Mouse (Mus musculus) hindbrain, embryonic 14.5 days (tissue): ENCODE data around the gene Flcn. TPM values are rescaled to one million over a fixed set of nuclear protein-coding genes. Genes with fewer than 3 reads are reported as not detected.

Experiments
- ATAC-seq: fragments of 200-750 bp; cut with Nextera tagmentation; 2 replicates; pipeline ENCODE4 v1.8.0; 2017; ENCODE audit warnings: moderate number of reproducible peaks, mild to moderate bottlenecking, moderate TSS enrichment, moderate library complexity; ENCODE audit not compliant: low FRiP score
- DNase-seq: peaks from one replicate; pipeline ENCODE4 v3.0.0-alpha.2; 2015; ENCODE audit warnings: low spot score
- H3K27ac ChIP-seq: fragments of 300-500 bp; sonication (generic); 2 replicates; pipeline ENCODE4 v1.5.1; 2014; ENCODE audit warnings: mild to moderate bottlenecking, moderate library complexity
- H3K27me3 ChIP-seq: fragments of 300-500 bp; sonication (generic); 2 replicates; pipeline ENCODE4 v1.6.1; 2014; ENCODE audit warnings: mild to moderate bottlenecking, low read length, mixed read lengths; ENCODE audit not compliant: control insufficient read depth, insufficient read depth
- H3K36me3 ChIP-seq: fragments of 300-500 bp; sonication (generic); replicated peaks from 2 replicates; pipeline ENCODE4 v1.6.1; 2014; ENCODE audit not compliant: control insufficient read depth, insufficient read depth
- H3K4me1 ChIP-seq: fragments of 300-500 bp; sonication (generic); replicated peaks from 2 replicates; pipeline ENCODE4 v1.6.1; 2014; ENCODE audit warnings: antibody characterized with exemption, low read length, mixed read lengths; ENCODE audit not compliant: control insufficient read depth, insufficient read depth
- H3K4me2 ChIP-seq: fragments of 300-500 bp; sonication (generic); replicated peaks from 2 replicates; pipeline ENCODE4 v1.6.1; 2014; ENCODE audit warnings: mild to moderate bottlenecking, moderate library complexity
- H3K4me3 ChIP-seq: fragments of 300-500 bp; sonication (generic); replicated peaks from 2 replicates; pipeline ENCODE4 v1.5.1; 2014; ENCODE audit warnings: mild to moderate bottlenecking, low read length
- H3K9ac ChIP-seq: fragments of 300-500 bp; sonication (generic); 2 replicates; pipeline ENCODE4 v1.6.1; 2014
- H3K9me3 ChIP-seq: fragments of 300-500 bp; sonication (generic); 2 replicates; pipeline ENCODE4 v1.6.1; 2016; ENCODE audit warnings: low read length; ENCODE audit not compliant: control insufficient read depth
- WGBS: fragments of 180-500 bp; shearing (Covaris S2); extraction: QIAGEN DNeasy Blood & Tissue Kit; methylation state at CpG from one replicate; pipeline ENCODE4 v1.1.7; 2014; 5-methylcytosine and 5-hydroxymethylcytosine counted together
- polyA plus RNA-seq: library from polyadenylated mRNA; unstranded; fragments of >200 nt; fragmentation: Nextera tagmentation; extraction: Ambion mirVana; gene quantifications from 2 replicates; pipeline ENCODE4 v1.2.1, GENCODE M21; 2014

Flcn gene
- polyA plus RNA-seq, 1 experiment from 2014 or later, result 35.9 TPM

DNA sequence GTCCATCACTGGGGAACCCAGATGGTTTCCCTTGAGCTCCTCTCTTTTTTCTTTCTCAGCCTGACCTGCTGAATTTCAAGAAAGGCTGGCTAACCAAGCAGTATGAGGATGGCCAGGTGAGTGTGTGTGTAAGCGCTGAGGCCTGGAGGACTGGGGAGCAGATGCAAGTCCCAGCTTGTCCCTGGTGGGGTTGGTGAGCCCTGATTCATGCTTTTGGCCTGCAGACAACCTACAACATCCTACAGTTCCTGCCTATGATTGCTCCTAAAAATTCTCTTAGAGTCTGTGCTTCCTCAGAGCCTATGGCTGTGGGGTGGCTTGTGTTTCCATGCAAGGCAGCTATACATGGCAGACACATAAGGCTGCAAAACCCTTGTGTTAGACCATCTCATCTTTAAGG, 66.1 kb downstream of the Flcn start:
- Histone ChIP-seq H3K4me2 (no peak overlapping the region), H3K4me3 (no peak overlapping the region), H3K9me3 (no peaks in the 10 kb centered on the region), H3K27me3 (no peaks in the 10 kb centered on the region), H3K4me1 (no peaks in the 10 kb centered on the region), H3K27ac (no peak overlapping the region), H3K9ac (no peak overlapping the region), H3K36me3 (peaks cover 75% of the 10 kb centered on the region)
- ATAC-seq (no peak), DNase-seq (no peak)
- WGBS, result 100% methylated on average over 1 of the region's 1 CpGs

GRCm38 (mm10) chr11:59743307-59743706, 66.5 kb downstream of the Flcn start:
- Histone ChIP-seq H3K4me1 (no peaks in the 10 kb centered on the region), H3K27me3 (no peaks in the 10 kb centered on the region), H3K27ac (no peak overlapping the region), H3K4me2 (no peak overlapping the region), H3K4me3 (no peak overlapping the region), H3K36me3 (peaks cover 77% of the 10 kb centered on the region), H3K9ac (no peak overlapping the region), H3K9me3 (no peaks in the 10 kb centered on the region)
- 90% methylated on average over 2 of the region's 2 CpGs for WGBS
- no peak for ATAC-seq
- no peak for DNase-seq

- DNase-seq, result no peak
- Histone ChIP-seq H3K4me2 (no peak overlapping the region), H3K36me3 (peaks cover 86% of the 10 kb centered on the region), H3K4me3 (no peak overlapping the region), H3K27me3 (no peaks in the 10 kb centered on the region), H3K4me1 (no peaks in the 10 kb centered on the region), H3K9ac (no peak overlapping the region), H3K9me3 (no peaks in the 10 kb centered on the region), H3K27ac (no peak overlapping the region)
- no peak for ATAC-seq
- WGBS, result 93% methylated on average over 5 of the region's 5 CpGs
These were observed 67.9 kb downstream of the Flcn start for GRCm38 (mm10) chr11:59741915-59742314.

Other genes starting within 250 kb of the Flcn start
- not detected in 2 replicates for gene Olfr222, start 233.8 kb downstream of the Flcn start, polyA plus RNA-seq
- gene Olfr223, start 216.7 kb downstream of the Flcn start, polyA plus RNA-seq, result not detected in 2 replicates
- 68.1 and 71.5 TPM in 2 replicates for gene Mprip, start 148.7 kb downstream of the Flcn start, polyA plus RNA-seq
- gene Pld6, start 22.4 kb downstream of the Flcn start, polyA plus RNA-seq, result 4.3 and 5.2 TPM in 2 replicates
- gene Nt5m, start 29.4 kb upstream of the Flcn start, polyA plus RNA-seq, result 70.0 and 70.1 TPM in 2 replicates
- gene Cops3, start 29.8 kb upstream of the Flcn start, polyA plus RNA-seq, result 198 and 199 TPM in 2 replicates
- 32.7 and 36.1 TPM in 2 replicates for gene Med9, start 138.2 kb upstream of the Flcn start, polyA plus RNA-seq
- 0.97 and 1.3 TPM in 2 replicates for gene Rasd1, start 154.9 kb upstream of the Flcn start, polyA plus RNA-seq
- 7.7 and 7.9 TPM in 2 replicates for gene Pemt, start 236.5 kb upstream of the Flcn start, polyA plus RNA-seq